Mouse (Mus musculus) stomach, embryonic 15.5 days (tissue): ENCODE measurements around the gene 1700017B05Rik. TPM values are rescaled to one million over a fixed set of nuclear protein-coding genes. Genes with fewer than 3 reads are reported as not detected.

Source experiments
- ATAC-seq: fragments of 200-750 bp; cut with Nextera tagmentation; 2 replicates; pipeline ENCODE4 v1.8.0; 2017; ENCODE audit warnings: low read depth, moderate number of reproducible peaks, moderate TSS enrichment; ENCODE audit not compliant: insufficient read depth, low FRiP score
- H3K27ac ChIP-seq: fragments of 300-500 bp; sonication (generic); 2 replicates; pipeline ENCODE4 v1.5.1; 2015; ENCODE audit warnings: mild to moderate bottlenecking, inconsistent platforms
- H3K27me3 ChIP-seq: fragments of 300-500 bp; sonication (generic); replicated peaks from 2 replicates; pipeline ENCODE4 v1.6.1; 2015; ENCODE audit warnings: inconsistent platforms
- H3K36me3 ChIP-seq: fragments of 300-500 bp; sonication (generic); 2 replicates; pipeline ENCODE4 v1.6.1; 2015; ENCODE audit warnings: inconsistent platforms
- H3K4me1 ChIP-seq: fragments of 300-500 bp; sonication (generic); 2 replicates; pipeline ENCODE4 v1.6.1; 2015; ENCODE audit warnings: inconsistent platforms
- H3K4me2 ChIP-seq: fragments of 300-500 bp; sonication (generic); 2 replicates; pipeline ENCODE4 v1.6.1; 2015; ENCODE audit warnings: mild to moderate bottlenecking, inconsistent platforms
- H3K4me3 ChIP-seq: fragments of 300-500 bp; sonication (generic); replicated peaks from 2 replicates; pipeline ENCODE4 v1.5.1; 2015; ENCODE audit warnings: inconsistent platforms
- H3K9ac ChIP-seq: fragments of 300-500 bp; sonication (generic); 2 replicates; pipeline ENCODE4 v1.6.1; 2015; ENCODE audit warnings: inconsistent platforms
- H3K9me3 ChIP-seq: fragments of 300-500 bp; sonication (generic); 2 replicates; pipeline ENCODE4 v1.6.1; 2016; ENCODE audit warnings: inconsistent platforms
- WGBS: fragments of 180-500 bp; shearing (Covaris S2); methylation state at CpG from one replicate; pipeline ENCODE4 v1.1.7; 2015; 5-methylcytosine and 5-hydroxymethylcytosine counted together
- polyA plus RNA-seq: library from polyadenylated mRNA; unstranded; fragments of >200 nt; fragmentation: Nextera tagmentation; extraction: Ambion mirVana; gene quantifications from 2 replicates; pipeline ENCODE4 v1.2.1, GENCODE M21; 2015

The 1700017B05Rik gene
- polyA plus RNA-seq, 1 experiment from 2014 or later, result 23.8 TPM

DNA sequence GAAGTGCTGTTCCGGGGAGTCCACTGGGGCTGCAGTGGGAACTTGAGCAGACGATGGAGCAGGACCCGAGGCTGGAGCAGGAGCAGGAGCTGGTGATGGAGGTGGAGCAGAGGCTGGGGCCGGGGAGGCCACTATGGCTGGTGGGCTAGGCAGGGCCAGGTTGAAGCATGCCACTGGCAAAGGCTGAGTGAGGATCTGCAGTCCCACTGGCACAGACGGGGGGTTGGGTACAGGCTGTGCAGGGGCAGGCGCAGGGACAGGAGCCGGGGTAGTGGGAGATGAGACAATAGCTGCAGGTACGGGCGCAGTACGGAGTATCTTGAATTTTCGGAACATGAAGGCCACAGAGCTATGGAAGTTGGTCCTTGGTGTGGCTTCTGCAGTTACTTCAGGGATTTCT lies 5.6 kb downstream of the 1700017B05Rik start:
- H3K9ac ChIP-seq, result no peak overlapping the region
- ATAC-seq, result no peak

DNA sequence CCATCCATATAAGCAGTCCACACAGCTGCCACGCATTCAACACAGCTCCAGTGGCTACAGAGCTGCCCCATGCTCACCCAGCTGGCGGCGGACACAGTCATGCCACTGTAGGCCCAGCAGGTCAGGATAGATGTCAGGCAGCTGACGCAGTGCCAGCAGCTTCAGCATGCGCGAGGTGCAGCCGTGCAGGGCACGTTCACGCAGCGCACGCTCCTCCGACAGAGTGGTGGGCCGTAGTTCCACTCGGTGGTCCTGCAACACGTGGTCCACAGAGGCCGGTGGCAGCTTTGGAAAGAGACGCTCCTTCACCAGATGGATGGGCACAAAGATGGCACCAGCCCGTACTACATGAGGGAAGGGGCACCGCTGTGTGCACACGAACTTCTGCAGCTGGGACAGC lies 6.1 kb downstream of the 1700017B05Rik start:
- WGBS, result 92% methylated on average over 20 of the region's 20 CpGs
- no peak overlapping the region for H3K4me2 ChIP-seq
- H3K9me3 ChIP-seq, result no peaks in the 10 kb centered on the region
- H3K27me3 ChIP-seq, result no peaks in the 10 kb centered on the region
- no peak overlapping the region for H3K27ac ChIP-seq
- no peak for ATAC-seq
- no peak overlapping the region for H3K9ac ChIP-seq
- peaks cover 16% of the 10 kb centered on the region; the same call in 1 of the 2 replicates for H3K4me1 ChIP-seq
- H3K4me3 ChIP-seq, result no peak overlapping the region
- peaks cover 59% of the 10 kb centered on the region for H3K36me3 ChIP-seq

More for the DNA sequence above, 5.6 kb downstream of the 1700017B05Rik start:
- 93% methylated on average over 11 of the region's 11 CpGs for WGBS
- no peaks in the 10 kb centered on the region for H3K27me3 ChIP-seq
- no peak overlapping the region for H3K4me3 ChIP-seq
- H3K4me1 ChIP-seq, result peaks cover 17% of the 10 kb centered on the region; the same call in 1 of the 2 replicates
- peaks cover 54% of the 10 kb centered on the region for H3K36me3 ChIP-seq
- H3K9me3 ChIP-seq, result no peaks in the 10 kb centered on the region
- no peak overlapping the region for H3K27ac ChIP-seq
- no peak overlapping the region for H3K4me2 ChIP-seq

DNA sequence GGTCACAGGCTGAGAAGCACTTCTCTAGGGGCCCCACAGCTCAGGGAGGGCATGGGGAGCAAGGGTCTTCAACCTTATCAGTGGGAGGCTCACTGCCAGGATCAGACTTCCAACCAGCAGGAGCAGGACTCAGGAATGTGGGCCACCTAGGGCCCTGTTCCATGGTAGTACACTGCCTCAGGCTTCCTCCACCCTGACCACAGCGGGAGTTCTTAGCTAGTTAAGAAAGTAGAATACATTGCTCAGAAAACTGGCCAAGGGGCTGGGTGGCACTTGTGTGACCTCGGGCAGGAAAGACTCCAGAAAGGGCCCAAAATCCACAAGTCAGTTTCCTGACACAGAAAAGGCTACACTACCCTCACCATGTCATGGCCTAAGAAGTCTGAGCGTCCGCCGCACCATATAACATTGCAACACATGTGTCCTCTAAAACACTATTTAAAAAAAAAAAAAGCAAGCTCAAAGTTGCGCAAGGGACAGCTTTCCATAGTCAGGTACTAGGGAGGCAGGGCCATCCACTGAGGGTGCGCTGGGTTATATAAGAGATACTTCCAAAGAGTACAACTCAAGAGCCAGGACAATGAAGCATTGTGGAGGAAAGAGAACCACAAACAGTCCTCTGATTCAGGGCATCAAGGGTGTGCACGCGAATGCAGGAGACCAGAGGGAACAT lies 7.5 kb downstream of the 1700017B05Rik start:
- no peak overlapping the region for H3K4me2 ChIP-seq
- 91% methylated on average over 9 of the region's 9 CpGs for WGBS
- peaks cover 2% of the 10 kb centered on the region; the same call in 1 of the 2 replicates for H3K4me1 ChIP-seq
- no peaks in the 10 kb centered on the region for H3K27me3 ChIP-seq
- H3K9ac ChIP-seq, result no peak overlapping the region
- no peak overlapping the region for H3K4me3 ChIP-seq
- no peak overlapping the region for H3K27ac ChIP-seq
- H3K9me3 ChIP-seq, result no peaks in the 10 kb centered on the region
- ATAC-seq, result no peak
- peaks cover 60% of the 10 kb centered on the region for H3K36me3 ChIP-seq

DNA sequence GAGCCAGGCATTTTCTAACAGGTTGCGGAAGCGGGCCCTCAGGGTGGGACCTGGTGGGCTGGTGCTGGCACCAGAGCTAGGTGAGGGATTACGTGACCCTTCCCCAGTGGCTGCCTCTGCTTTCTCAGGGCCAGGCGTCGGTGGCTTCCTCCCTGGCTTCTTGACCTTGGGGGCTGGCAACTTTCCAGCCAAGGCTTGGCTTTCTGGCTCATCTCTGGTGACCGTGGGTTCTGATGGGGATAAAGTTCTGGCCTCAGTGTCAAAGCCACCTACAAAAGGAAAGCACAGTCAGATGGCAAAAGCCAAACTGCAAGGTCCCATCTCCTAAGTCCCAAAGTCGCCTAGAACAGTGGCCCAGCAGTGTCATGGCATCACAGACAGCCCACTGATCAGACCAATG lies 8.4 kb downstream of the 1700017B05Rik start:
- Histone ChIP-seq H3K36me3 (peaks cover 60% of the 10 kb centered on the region), H3K27ac (no peak overlapping the region), H3K4me1 (no peaks in the 10 kb centered on the region), H3K9me3 (no peaks in the 10 kb centered on the region), H3K9ac (no peak overlapping the region), H3K27me3 (no peaks in the 10 kb centered on the region), H3K4me3 (no peak overlapping the region), H3K4me2 (no peak overlapping the region)
- 79% methylated on average over 7 of the region's 7 CpGs for WGBS
- no peak for ATAC-seq

DNA sequence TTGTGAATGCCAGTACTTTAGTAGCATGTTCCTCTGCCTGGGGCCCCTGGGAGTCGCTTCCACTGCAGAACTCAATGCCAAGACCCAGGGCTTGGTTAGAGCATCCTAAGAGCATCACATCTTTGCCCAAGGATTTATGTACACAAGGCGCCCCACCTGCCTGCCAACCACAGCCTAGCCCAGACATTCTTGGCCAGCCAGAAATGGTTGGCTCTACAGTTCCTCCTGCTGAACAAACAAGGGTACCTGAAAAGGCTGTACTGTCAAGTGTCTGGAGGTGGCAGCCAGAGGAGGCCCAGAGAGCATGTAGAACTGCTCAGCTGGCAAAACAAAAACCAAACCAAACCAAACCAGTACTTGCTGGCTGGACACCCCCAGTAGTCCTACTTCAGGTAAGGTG lies 11.3 kb downstream of the 1700017B05Rik start:
- ATAC-seq, result no peak
- Histone ChIP-seq H3K36me3 (peaks cover 39% of the 10 kb centered on the region), H3K9me3 (no peaks in the 10 kb centered on the region)

DNA sequence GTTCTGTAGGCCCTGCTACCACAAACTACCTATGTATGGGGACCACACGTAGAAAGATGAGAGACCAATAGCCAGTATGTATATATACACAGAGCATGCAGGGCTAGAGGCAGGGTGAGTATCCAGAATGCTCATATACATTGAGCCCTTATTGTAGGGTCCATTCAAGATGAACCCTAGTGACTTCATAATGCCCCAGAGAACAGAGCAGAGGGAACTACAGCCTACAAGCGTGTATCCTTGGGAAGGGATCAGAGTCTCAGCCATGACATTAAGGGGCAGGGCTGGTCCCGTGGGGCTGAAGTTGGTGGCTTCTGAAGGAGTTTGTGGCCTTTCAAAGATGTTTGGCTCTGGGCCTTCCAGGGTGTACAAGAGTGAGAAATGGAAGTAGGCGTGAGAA lies 12.4 kb downstream of the 1700017B05Rik start:
- H3K27me3 ChIP-seq, result no peaks in the 10 kb centered on the region
- H3K9ac ChIP-seq, result no peak overlapping the region
- H3K4me2 ChIP-seq, result no peak overlapping the region
- H3K4me3 ChIP-seq, result no peak overlapping the region
- 82% methylated on average over 4 of the region's 4 CpGs for WGBS
- H3K9me3 ChIP-seq, result no peaks in the 10 kb centered on the region
- no peak overlapping the region for H3K27ac ChIP-seq
- no peak for ATAC-seq
- H3K36me3 ChIP-seq, result peaks cover 33% of the 10 kb centered on the region
- H3K4me1 ChIP-seq, result peaks cover 7% of the 10 kb centered on the region; the same call in 1 of the 2 replicates

More for the DNA sequence above, 11.3 kb downstream of the 1700017B05Rik start:
- H3K4me3 ChIP-seq, result no peak overlapping the region
- H3K27me3 ChIP-seq, result no peaks in the 10 kb centered on the region
- no peak overlapping the region for H3K9ac ChIP-seq
- WGBS, result 85% methylated on average over 2 of the region's 2 CpGs
- no peak overlapping the region for H3K27ac ChIP-seq
- no peak overlapping the region for H3K4me2 ChIP-seq
- peaks cover 7% of the 10 kb centered on the region; the same call in 1 of the 2 replicates for H3K4me1 ChIP-seq

DNA sequence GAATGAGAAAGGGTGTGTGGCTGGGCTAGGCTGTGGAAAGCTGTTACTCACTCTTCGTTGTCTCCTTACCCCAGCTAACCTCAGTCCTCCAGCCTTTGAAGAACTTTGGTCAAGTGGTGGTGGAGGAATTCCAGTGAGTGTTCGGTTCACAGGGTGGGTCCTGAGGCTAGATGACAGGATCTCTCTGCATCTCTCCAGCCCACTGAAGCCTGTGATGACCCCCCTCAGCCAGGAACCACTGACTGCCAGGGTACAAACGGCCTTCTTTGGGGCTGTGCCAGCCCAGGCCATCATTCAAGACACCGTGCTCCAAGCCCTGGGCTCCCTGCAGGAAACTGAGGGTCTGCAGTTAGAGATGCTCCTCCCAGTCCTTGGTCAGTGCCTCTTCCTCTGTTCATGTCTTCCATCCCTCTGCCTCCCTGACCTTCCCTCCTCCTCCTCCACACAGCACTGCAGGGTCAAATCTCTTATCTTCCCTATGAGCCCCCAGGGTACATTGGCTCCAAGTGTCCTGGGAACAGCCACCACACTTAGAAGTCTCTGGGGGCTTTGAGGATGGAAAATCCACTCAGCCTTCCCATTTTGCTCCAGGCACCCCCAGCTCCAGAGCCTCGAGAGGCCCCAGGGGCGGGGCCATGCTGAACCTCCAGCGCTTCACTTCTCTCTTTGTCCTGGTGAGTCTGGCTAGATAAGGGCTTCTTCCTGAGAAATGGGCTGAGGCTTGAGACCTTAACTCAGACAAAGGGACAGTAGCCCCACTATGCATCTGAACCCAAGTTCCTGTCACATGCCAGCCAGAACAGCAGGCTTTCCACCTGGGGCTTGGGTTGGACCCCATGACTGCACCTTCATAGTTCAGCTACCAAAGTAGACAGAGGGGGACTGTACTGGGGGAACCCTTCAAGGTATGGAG lies 14.1 kb downstream of the 1700017B05Rik start:
- Histone ChIP-seq H3K4me2 (no peak overlapping the region), H3K4me3 (no peak overlapping the region), H3K9ac (no peak overlapping the region), H3K36me3 (peaks cover 16% of the 10 kb centered on the region), H3K4me1 (peaks cover 7% of the 10 kb centered on the region; the same call in 1 of the 2 replicates), H3K27me3 (no peaks in the 10 kb centered on the region), H3K27ac (no peak overlapping the region), H3K9me3 (no peaks in the 10 kb centered on the region)
- WGBS, result 55% methylated on average over 7 of the region's 7 CpGs
- no peak for ATAC-seq

DNA sequence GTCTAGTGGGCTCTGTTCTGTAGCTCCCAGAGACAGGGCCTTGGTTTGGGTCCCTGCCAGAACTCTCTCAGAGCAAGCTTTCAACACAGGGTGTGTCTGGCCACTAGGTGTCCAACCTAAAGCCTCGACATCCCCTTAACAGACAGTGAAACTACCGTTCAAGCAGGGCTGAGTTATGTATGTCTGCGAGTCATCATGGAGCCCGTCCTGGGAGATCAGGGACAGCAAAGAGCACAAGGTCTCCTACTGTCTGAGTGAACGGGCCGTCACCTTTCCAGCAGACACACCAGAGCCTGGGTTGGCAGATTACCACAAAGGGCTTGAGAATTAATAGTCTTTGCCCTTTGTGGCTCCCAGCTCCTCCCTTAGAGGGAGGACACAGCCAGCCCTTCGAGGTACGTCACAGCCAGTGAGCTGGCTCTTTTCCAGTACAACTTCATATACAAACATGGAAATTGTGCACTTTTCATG lies 15.2 kb downstream of the 1700017B05Rik start:
- Histone ChIP-seq H3K27me3 (no peaks in the 10 kb centered on the region), H3K4me2 (no peak overlapping the region), H3K4me1 (peaks cover 7% of the 10 kb centered on the region; the same call in 1 of the 2 replicates), H3K4me3 (no peak overlapping the region), H3K9ac (no peak overlapping the region), H3K9me3 (no peaks in the 10 kb centered on the region), H3K27ac (no peak overlapping the region), H3K36me3 (peaks cover 6% of the 10 kb centered on the region; the same call in 1 of the 2 replicates)
- no peak for ATAC-seq
- 41% methylated on average over 8 of the region's 8 CpGs for WGBS

DNA sequence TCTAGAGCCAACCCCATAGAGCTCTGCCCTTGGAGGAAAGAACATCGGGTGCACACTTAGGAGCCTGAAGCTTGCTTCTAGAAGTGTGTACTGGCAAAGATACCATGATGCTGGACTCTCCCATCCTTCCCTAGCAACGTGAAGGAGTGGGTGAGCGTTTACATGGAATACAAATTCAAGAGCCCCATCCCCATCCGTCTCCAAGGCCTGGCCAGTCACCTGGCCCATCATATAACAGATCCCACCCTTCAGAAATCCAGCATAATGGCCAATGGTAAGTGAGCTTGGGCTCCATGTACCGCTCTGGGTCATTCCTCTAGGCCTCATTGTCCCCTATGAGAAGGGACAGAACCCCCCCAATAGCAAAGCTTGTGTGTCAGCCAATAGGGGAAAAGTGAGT lies 15.9 kb downstream of the 1700017B05Rik start:
- Histone ChIP-seq H3K27ac (no peak overlapping the region), H3K9me3 (no peaks in the 10 kb centered on the region), H3K9ac (no peak overlapping the region), H3K4me2 (no peak overlapping the region), H3K4me3 (no peak overlapping the region), H3K36me3 (peaks cover 2% of the 10 kb centered on the region; the same call in 1 of the 2 replicates), H3K27me3 (no peaks in the 10 kb centered on the region), H3K4me1 (peaks cover 7% of the 10 kb centered on the region; the same call in 1 of the 2 replicates)
- 88% methylated on average over 5 of the region's 5 CpGs for WGBS
- no peak for ATAC-seq

DNA sequence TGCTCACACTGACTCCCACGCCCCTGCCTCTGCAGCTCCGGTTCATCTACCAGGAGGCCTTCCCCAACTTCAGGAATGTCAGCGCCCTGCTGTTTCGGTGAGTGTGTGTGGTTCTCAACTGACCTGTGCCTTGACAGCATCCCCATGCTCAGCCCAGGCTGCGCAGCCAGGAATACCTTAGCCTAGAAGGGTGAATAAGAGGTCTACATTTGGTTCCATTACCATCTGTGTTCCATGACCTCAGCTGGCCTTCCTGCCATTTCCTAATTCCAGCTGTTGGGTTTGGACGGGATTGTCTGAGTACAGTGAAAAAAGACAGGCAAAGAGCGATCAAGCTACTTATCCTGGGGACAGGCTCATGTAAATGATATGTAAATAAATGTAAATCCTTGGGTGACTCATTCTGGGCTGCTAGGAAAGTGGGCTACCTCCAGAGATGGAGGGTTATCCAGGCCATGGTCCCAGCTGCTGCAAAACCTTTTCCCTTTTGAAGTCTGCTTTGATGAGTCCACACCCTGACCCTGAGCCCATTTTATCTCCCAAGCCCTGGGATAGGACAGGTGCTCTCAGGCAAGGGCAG lies 18.2 kb downstream of the 1700017B05Rik start:
- Histone ChIP-seq H3K4me3 (no peak overlapping the region), H3K27ac (no peak overlapping the region), H3K27me3 (no peaks in the 10 kb centered on the region), H3K4me2 (no peak overlapping the region), H3K9ac (no peak overlapping the region), H3K36me3 (no peaks in the 10 kb centered on the region), H3K9me3 (no peaks in the 10 kb centered on the region), H3K4me1 (peaks cover 7% of the 10 kb centered on the region; the same call in 1 of the 2 replicates)
- ATAC-seq, result no peak
- WGBS, result 29% methylated on average over 7 of the region's 7 CpGs

DNA sequence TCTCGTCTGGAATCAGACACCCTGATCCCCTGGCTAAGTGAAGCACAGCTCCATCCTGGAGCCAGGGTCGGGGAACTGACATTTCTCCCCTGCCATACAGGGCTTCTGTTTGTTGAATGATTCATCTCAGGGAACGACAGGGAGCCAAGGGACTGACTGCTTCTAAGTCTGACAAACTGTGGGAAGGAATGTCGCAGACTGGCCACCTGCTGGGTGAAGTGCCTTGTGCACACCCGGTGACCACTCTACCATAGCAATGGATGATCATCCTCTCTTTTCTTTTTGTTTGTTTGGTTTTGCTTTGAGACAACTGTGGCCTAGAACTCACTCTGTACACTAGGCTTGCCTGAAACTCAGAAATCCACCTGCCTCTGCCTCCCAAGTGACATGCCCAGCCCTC lies 19.5 kb downstream of the 1700017B05Rik start:
- H3K4me1 ChIP-seq, result peaks cover 7% of the 10 kb centered on the region; the same call in 1 of the 2 replicates
- H3K4me3 ChIP-seq, result no peak overlapping the region
- H3K9me3 ChIP-seq, result no peaks in the 10 kb centered on the region
- no peak overlapping the region for H3K9ac ChIP-seq
- no peak overlapping the region for H3K4me2 ChIP-seq
- H3K27me3 ChIP-seq, result no peaks in the 10 kb centered on the region
- 33% methylated on average over 5 of the region's 5 CpGs for WGBS
- H3K27ac ChIP-seq, result no peak overlapping the region
- no peak for ATAC-seq
- H3K36me3 ChIP-seq, result no peaks in the 10 kb centered on the region
